Mouse (Mus musculus): ENCODE measurements around the gene Chrm4.
A peak's percentile ranks its signal among the peaks of the same experiment; 100 is the strongest.

DNA sequence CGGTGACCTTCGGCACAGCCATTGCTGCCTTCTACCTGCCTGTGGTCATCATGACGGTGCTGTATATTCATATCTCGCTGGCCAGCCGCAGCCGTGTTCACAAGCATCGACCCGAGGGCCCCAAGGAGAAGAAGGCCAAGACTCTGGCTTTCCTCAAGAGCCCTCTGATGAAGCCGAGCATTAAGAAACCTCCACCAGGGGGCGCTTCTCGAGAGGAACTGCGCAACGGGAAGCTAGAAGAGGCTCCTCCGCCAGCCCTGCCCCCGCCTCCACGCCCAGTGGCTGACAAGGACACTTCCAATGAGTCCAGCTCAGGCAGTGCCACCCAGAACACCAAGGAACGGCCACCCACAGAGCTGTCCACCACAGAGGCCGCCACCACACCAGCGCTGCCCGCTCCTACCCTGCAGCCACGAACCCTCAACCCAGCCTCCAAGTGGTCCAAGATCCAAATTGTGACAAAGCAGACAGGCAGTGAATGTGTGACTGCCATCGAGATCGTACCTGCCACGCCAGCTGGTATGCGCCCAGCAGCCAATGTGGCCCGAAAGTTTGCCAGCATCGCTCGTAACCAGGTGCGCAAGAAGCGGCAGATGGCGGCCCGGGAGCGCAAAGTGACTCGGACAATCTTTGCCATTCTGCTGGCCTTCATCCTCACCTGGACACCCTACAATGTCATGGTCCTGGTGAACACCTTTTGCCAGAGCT, 931 bp downstream of the Chrm4 start:
- TF ChIP-seq POLR2A (IDR thresholded peaks at IDR 0.05; ENCODE audit: extremely low read depth, insufficient read depth, low read length) (no peak), CTCF (IDR thresholded peaks at IDR 0.05; ENCODE audit: low read depth, low read length) (peak; percentile 64)
